Comparison of ENCODE assay signal across 21 mouse cellular contexts in the genomic region with DNA sequence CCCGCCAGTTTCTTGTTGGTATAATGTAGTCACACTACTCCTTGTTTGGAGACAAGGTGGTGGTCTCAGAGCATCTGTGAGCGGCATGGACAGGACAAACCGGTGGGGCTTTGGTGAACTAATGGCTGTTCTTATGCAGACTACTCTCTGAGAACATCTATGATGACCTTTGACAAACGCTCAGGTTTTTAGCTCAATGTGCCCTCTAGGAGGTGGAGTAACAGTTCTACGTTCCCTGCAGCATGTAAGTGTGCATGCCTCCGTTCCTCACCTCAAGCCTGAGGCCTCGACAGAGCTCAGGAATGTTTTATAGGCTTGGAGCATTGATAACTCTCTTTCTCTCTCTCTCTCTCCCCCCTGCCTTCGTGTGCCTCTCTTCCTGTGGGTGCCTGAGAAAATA.
DNase-seq lines count a peak whose midpoint lies in the region; ATAC-seq and TF ChIP-seq lines count a peak whose summit lies in the region.
"Had no signal": no experiment of that assay in that cellular context is flagged by ENCODE, and none has a peak within 500 bp of the region (broad histone marks: within the 10 kb centered on the region; RNA-seq: fewer than 3 reads in every experiment).

No protein-coding gene starts in this region.

- no peaks in the 10 kb centered on the region for H3K27me3 ChIP-seq in heart, embryonic 15.5 days
- no peaks in the 10 kb centered on the region for H3K27me3 ChIP-seq in heart, adult 2 months (ENCODE audit: control insufficient read depth, insufficient read depth, low read length)
- H3K27me3 ChIP-seq in lung, embryonic 15.5 days, result no peaks in the 10 kb centered on the region
- H3K27me3 ChIP-seq in liver, embryonic 16.5 days (ENCODE audit: control insufficient read depth, insufficient read depth, low read depth, low read length), result no peaks in the 10 kb centered on the region
- H3K27me3 ChIP-seq in kidney, embryonic 16.5 days (ENCODE audit: insufficient read depth, low read length), result no peaks in the 10 kb centered on the region
- H3K27me3 ChIP-seq in hindbrain, embryonic 13.5 days, result no peaks in the 10 kb centered on the region
- H3K27me3 ChIP-seq: midbrain, embryonic 12.5 days; neural tube, embryonic 13.5 days had no signal

- intact Hi-C loops in heart, adult 2 months (cut with DNase I), result no loop called here

- TF ChIP-seq POLR2A in heart, adult 2 months (IDR thresholded peaks at IDR 0.05; ENCODE audit: insufficient read depth, low read depth, low read length), result no peak
- TF ChIP-seq POLR2A in lung, adult 2 months (IDR thresholded peaks at IDR 0.05; ENCODE audit: borderline replicate concordance, extremely low read depth, low read depth, low read length), result no peak

- 50% methylated on average over 8 of the region's 8 CpGs for WGBS in heart, embryonic 15.5 days
- 71% methylated on average over 8 of the region's 8 CpGs for WGBS in heart, adult 2 months
- 62% methylated on average over 8 of the region's 8 CpGs for WGBS in lung, embryonic 15.5 days
- 67% methylated on average over 8 of the region's 8 CpGs for WGBS in lung, adult 2 months
- WGBS in liver, embryonic 16.5 days (ENCODE audit: insufficient replicate concordance), result 70% methylated on average over 8 of the region's 8 CpGs
- WGBS in kidney, embryonic 16.5 days, result 78% methylated on average over 8 of the region's 8 CpGs
- WGBS in hindbrain, embryonic 13.5 days, result 84% methylated on average over 8 of the region's 8 CpGs

- H3K79me2 ChIP-seq in heart, adult 2 months (replicated peaks; ENCODE audit: control insufficient read depth, insufficient read depth, low read length), result peaks cover 3% of the 10 kb centered on the region

- TF ChIP-seq CTCF in heart, adult 2 months (IDR thresholded peaks at IDR 0.05), result no peak
- TF ChIP-seq CTCF in lung, adult 2 months (IDR thresholded peaks at IDR 0.05; ENCODE audit: insufficient read depth, low read length), result no peak

- DNase-seq in heart, adult 2 months, result no peak
- DNase-seq in lung, adult 2 months, result no peak
- DNase-seq: B cell, adult 2 months; cerebellum, adult 8-10 months; forebrain, postnatal 0 days; kidney, adult 2 months; kidney, postnatal 14 days; left cerebral cortex, postnatal 4 days; right cerebral cortex, adult 18-20 months; thymus, adult 18-20 months; thymus, postnatal 4 days had no signal

- no peak for ATAC-seq in heart, embryonic 15.5 days (replicated peaks; ENCODE audit: insufficient number of reproducible peaks, insufficient read depth, low FRiP score, low read depth)
- ATAC-seq in lung, embryonic 15.5 days (ENCODE audit: borderline replicate concordance, extremely low read depth, low FRiP score, low TSS enrichment), result no peak
- ATAC-seq in liver, embryonic 16.5 days (ENCODE audit: low read depth), result 0 out of 2 replicates have a peak, but pooled peaks have one; percentile 9
- no peak for ATAC-seq in kidney, embryonic 16.5 days (ENCODE audit: low FRiP score, low TSS enrichment)
- no peak for ATAC-seq in hindbrain, embryonic 13.5 days (ENCODE audit: low FRiP score)
- ATAC-seq: forebrain, postnatal 0 days; hindbrain, postnatal 0 days had no signal

- no peak for TF ChIP-seq EP300 in heart, adult 2 months (IDR thresholded peaks at IDR 0.05; ENCODE audit: insufficient read depth, low read depth, low read length)

- H3K9ac ChIP-seq in heart, embryonic 15.5 days, result no peak overlapping the region
- no peak overlapping the region for H3K9ac ChIP-seq in heart, adult 2 months (ENCODE audit: low read depth, low read length)
- no peak overlapping the region for H3K9ac ChIP-seq in lung, embryonic 15.5 days
- no peak overlapping the region for H3K9ac ChIP-seq in liver, embryonic 16.5 days (ENCODE audit: low read depth, low read length)
- H3K9ac ChIP-seq in kidney, embryonic 16.5 days (replicated peaks; ENCODE audit: low read length), result no peak overlapping the region
- no peak overlapping the region for H3K9ac ChIP-seq in hindbrain, embryonic 13.5 days
- H3K9ac ChIP-seq: forebrain, postnatal 0 days; liver, embryonic 14.5 days; midbrain, embryonic 12.5 days; neural tube, embryonic 13.5 days had no signal

- peak overlapping the region; percentile 76; the same call in 1 of the 2 replicates for H3K27ac ChIP-seq in heart, embryonic 15.5 days
- H3K27ac ChIP-seq in heart, adult 2 months, result no peak overlapping the region; the same call in 1 of the 2 replicates
- peak overlapping the region; percentile 84 for H3K27ac ChIP-seq in lung, embryonic 15.5 days
- H3K27ac ChIP-seq in liver, embryonic 16.5 days (ENCODE audit: low read length), result no peak overlapping the region
- no peak overlapping the region for H3K27ac ChIP-seq in kidney, embryonic 16.5 days (ENCODE audit: low read length)
- H3K27ac ChIP-seq in hindbrain, embryonic 13.5 days, result no peak overlapping the region
- H3K27ac ChIP-seq: forebrain, embryonic 10.5 days; hindbrain, postnatal 0 days; liver, embryonic 14.5 days; midbrain, embryonic 12.5 days; neural tube, embryonic 13.5 days had no signal

- H3K4me1 ChIP-seq in heart, embryonic 15.5 days (replicated peaks), result peaks cover 27% of the 10 kb centered on the region
- H3K4me1 ChIP-seq in heart, adult 2 months (ENCODE audit: control insufficient read depth, insufficient read depth, low read length), result peaks cover 9% of the 10 kb centered on the region
- peaks cover 19% of the 10 kb centered on the region for H3K4me1 ChIP-seq in lung, embryonic 15.5 days
- peaks cover 16% of the 10 kb centered on the region for H3K4me1 ChIP-seq in lung, adult 2 months (ENCODE audit: control insufficient read depth, insufficient read depth, low read length)
- H3K4me1 ChIP-seq in liver, embryonic 16.5 days (ENCODE audit: control insufficient read depth, low read depth, low read length), result no peaks in the 10 kb centered on the region; the same call in 1 of the 2 replicates
- peaks cover 9% of the 10 kb centered on the region; the same call in 1 of the 2 replicates for H3K4me1 ChIP-seq in kidney, embryonic 16.5 days (ENCODE audit: insufficient read depth, low read length)
- no peaks in the 10 kb centered on the region for H3K4me1 ChIP-seq in hindbrain, embryonic 13.5 days (replicated peaks)
- H3K4me1 ChIP-seq: forebrain, embryonic 10.5 days; midbrain, embryonic 12.5 days; neural tube, embryonic 13.5 days had no signal

- no peaks in the 10 kb centered on the region for H3K9me3 ChIP-seq in heart, embryonic 15.5 days (replicated peaks)
- no peaks in the 10 kb centered on the region for H3K9me3 ChIP-seq in lung, embryonic 15.5 days
- no peaks in the 10 kb centered on the region for H3K9me3 ChIP-seq in liver, embryonic 16.5 days (replicated peaks; ENCODE audit: control insufficient read depth, low read length)
- no peaks in the 10 kb centered on the region for H3K9me3 ChIP-seq in kidney, embryonic 16.5 days (ENCODE audit: low read length)
- no peaks in the 10 kb centered on the region for H3K9me3 ChIP-seq in hindbrain, embryonic 13.5 days
- H3K9me3 ChIP-seq: forebrain, embryonic 10.5 days; midbrain, embryonic 12.5 days; neural tube, embryonic 13.5 days had no signal

- H3K36me3 ChIP-seq in heart, embryonic 15.5 days, result peaks cover 47% of the 10 kb centered on the region
- peaks cover 43% of the 10 kb centered on the region for H3K36me3 ChIP-seq in heart, adult 2 months (ENCODE audit: control insufficient read depth, insufficient read depth, low read length)
- peaks cover 82% of the 10 kb centered on the region for H3K36me3 ChIP-seq in lung, embryonic 15.5 days
- H3K36me3 ChIP-seq in liver, embryonic 16.5 days (ENCODE audit: control insufficient read depth, insufficient read depth), result peaks cover 13% of the 10 kb centered on the region
- H3K36me3 ChIP-seq in kidney, embryonic 16.5 days (ENCODE audit: insufficient read depth, low read length), result peaks cover 49% of the 10 kb centered on the region
- no peaks in the 10 kb centered on the region for H3K36me3 ChIP-seq in hindbrain, embryonic 13.5 days
- H3K36me3 ChIP-seq: midbrain, embryonic 12.5 days; neural tube, embryonic 13.5 days had no signal

- H3K4me2 ChIP-seq in heart, embryonic 15.5 days, result no peak overlapping the region
- no peak overlapping the region for H3K4me2 ChIP-seq in lung, embryonic 15.5 days
- H3K4me2 ChIP-seq in liver, embryonic 16.5 days (ENCODE audit: low read depth, low read length), result no peak overlapping the region
- H3K4me2 ChIP-seq in kidney, embryonic 16.5 days (replicated peaks; ENCODE audit: low read depth, low read length), result no peak overlapping the region
- no peak overlapping the region for H3K4me2 ChIP-seq in hindbrain, embryonic 13.5 days
- H3K4me2 ChIP-seq: midbrain, embryonic 12.5 days; neural tube, embryonic 13.5 days had no signal

- H3K4me3 ChIP-seq in heart, embryonic 15.5 days, result no peak overlapping the region
- H3K4me3 ChIP-seq in heart, adult 2 months, result no peak overlapping the region
- H3K4me3 ChIP-seq in lung, embryonic 15.5 days, result no peak overlapping the region
- H3K4me3 ChIP-seq in lung, adult 2 months (replicated peaks; ENCODE audit: extremely low read depth, low read depth, low read length), result no peak overlapping the region
- H3K4me3 ChIP-seq in liver, embryonic 16.5 days (ENCODE audit: low read depth, low read length), result no peak overlapping the region
- no peak overlapping the region for H3K4me3 ChIP-seq in kidney, embryonic 16.5 days (ENCODE audit: low read length)
- H3K4me3 ChIP-seq in hindbrain, embryonic 13.5 days, result no peak overlapping the region
- H3K4me3 ChIP-seq: forebrain, embryonic 10.5 days; midbrain, embryonic 12.5 days; neural tube, embryonic 13.5 days had no signal

Comparison
In these comparisons a context has a peak if more than half of its experiments do, and no peak if none do; other contexts are left out.
1. H3K27ac ChIP-seq: peak in heart, embryonic 15.5 days (single experiment) and lung, embryonic 15.5 days (single experiment); none in heart, adult 2 months (single experiment), liver, embryonic 16.5 days (single experiment), kidney, embryonic 16.5 days (single experiment) and hindbrain, embryonic 13.5 days (single experiment).